Mouse (Mus musculus): ENCODE measurements around the gene Phf12. TPM values are rescaled to one million over a fixed set of nuclear protein-coding genes. Genes with fewer than 3 reads are reported as not detected.

Gene Phf12
- polyA plus RNA-seq (2017; shearing (Covaris generic)) = 44.3 TPM

GRCm38 (mm10) chr11:77982441-77982905 is at the start of gene Phf12:
Gene Phf12 (plus strand): TSS chr11:77982754.

DNA sequence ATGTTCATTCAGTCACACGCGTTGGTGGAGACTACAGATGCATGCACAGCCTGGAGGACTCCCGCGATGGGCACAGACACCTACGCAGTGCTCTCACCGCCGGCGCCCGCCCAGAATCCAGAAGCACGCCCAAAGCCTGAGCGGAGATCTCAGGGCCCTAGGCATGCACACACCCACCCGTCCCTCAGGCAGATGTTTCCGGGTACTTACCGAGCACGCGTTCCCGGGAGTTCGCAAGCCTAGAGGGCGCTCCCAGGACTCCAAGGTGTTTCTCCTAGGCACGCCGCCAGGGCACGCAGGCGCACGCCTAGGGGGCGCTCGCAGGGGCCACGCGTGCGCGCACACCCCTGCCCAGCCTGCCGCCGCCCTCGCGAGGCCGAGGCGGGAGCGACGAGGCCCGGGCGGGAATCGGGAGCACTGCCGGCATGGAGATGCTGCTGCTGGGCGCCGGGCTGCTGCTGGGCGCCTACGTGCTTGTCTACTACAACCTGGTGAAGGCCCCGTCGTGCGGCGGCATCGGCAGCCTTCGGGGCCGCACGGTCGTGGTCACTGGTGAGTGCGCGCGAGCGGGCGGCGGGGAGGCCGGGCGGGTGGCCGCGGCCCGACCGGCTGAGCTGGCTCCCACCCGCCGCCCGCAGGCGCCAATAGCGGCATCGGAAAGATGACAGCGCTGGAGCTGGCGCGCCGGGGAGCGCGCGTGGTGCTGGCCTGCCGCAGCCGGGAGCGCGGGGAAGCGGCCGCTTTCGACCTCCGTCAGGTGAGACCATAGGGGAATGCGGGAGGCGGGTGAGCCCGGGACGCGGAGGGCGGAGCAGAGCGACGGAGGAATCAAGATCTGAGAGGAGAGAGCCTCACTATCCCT is 49.6 kb downstream of the Phf12 start, which contains the start of gene Dhrs13:
Dhrs13 (plus strand) TSS at position 334 of the 862 bp plus-strand sequence.

DNA sequence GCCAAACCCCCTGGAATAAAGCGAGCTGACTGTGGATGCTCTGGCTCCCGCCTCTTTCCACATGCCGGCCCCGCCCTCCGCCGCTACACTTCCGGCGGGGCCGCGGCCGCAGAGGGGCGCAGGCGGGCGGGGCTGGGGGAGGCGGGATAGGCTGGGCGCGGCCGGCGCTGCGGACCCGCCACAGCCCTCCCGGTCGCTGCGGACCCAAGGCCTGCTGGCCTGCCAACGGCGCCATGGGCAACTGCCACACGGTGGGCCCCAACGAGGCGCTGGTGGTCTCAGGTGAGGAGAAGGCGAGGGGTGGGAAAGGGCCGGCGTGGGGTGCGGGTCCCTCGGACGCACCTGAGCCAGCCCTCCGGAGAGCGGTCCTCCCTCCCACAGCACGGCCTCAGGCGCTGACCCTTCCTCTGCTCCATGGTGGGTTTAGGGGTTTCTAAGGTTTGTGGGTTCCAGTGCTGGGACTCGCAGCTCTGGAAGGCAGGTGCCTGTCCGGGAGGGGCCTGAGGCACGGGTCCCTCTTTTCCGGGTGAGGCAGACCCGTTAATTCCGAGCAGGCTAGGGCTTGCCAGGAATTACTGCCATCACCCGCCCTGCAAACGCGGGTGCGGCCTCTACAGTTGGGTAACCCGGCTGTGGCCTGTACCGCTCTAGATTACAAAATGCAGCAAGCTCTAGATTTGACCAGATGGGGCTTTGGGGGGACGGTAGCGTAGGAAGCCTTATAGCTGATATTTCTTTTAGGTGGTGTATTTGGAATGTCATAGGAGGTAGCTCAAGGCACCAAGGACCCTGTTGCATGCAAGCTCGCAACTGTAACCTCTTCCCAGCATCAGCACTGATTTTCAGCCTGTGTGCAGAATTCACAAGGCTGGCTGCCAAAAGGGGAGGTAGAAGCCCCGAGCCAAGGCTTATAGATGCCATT is 55.5 kb downstream of the Phf12 start, which contains the start of gene Flot2:
Flot2 (plus strand) TSS at position 101 of the 922 bp plus-strand sequence.

Other genes with a start within 250 kb of the Phf12 start
- 40.8 TPM for gene Myo18a, start 219.5 kb upstream of the Phf12 start, polyA plus RNA-seq (2017; shearing (Covaris generic))
- 0.32 TPM for gene Gm10277, start 195.0 kb upstream of the Phf12 start, polyA plus RNA-seq (2017; shearing (Covaris generic))
- 1.2 TPM for gene Pipox, start 88.7 kb upstream of the Phf12 start, polyA plus RNA-seq (2017; shearing (Covaris generic))
- gene Sez6, start 52.0 kb upstream of the Phf12 start, polyA plus RNA-seq (2017; shearing (Covaris generic)) = not detected
- gene Dhrs13, start 49.5 kb downstream of the Phf12 start, polyA plus RNA-seq (2017; shearing (Covaris generic)) = 1.9 TPM
- gene Flot2, start 55.2 kb downstream of the Phf12 start, polyA plus RNA-seq (2017; shearing (Covaris generic)) = 23.3 TPM
- gene Eral1, start 97.6 kb downstream of the Phf12 start, polyA plus RNA-seq (2017; shearing (Covaris generic)) = 21.6 TPM
- gene Fam222b, start 111.9 kb downstream of the Phf12 start, polyA plus RNA-seq (2017; shearing (Covaris generic)) = 17.6 TPM
- gene Traf4, start 182.8 kb downstream of the Phf12 start, polyA plus RNA-seq (2017; shearing (Covaris generic)) = 108 TPM
- gene Nek8, start 193.9 kb downstream of the Phf12 start, polyA plus RNA-seq (2017; shearing (Covaris generic)) = 15.5 TPM
- 7.0 TPM for gene Tlcd1, start 194.0 kb downstream of the Phf12 start, polyA plus RNA-seq (2017; shearing (Covaris generic))
- gene Rpl23a, start 200.8 kb downstream of the Phf12 start, polyA plus RNA-seq (2017; shearing (Covaris generic)) = 1,692 TPM
- gene Rab34, start 205.7 kb downstream of the Phf12 start, polyA plus RNA-seq (2017; shearing (Covaris generic)) = not detected
- gene Proca1, start 210.6 kb downstream of the Phf12 start, polyA plus RNA-seq (2017; shearing (Covaris generic)) = not detected

Measured in effector memory CD4-positive, alpha-beta T cell, adult 5 months (primary cell).